8 mouse cellular contexts compared by ENCODE assay signal in the genomic region with DNA sequence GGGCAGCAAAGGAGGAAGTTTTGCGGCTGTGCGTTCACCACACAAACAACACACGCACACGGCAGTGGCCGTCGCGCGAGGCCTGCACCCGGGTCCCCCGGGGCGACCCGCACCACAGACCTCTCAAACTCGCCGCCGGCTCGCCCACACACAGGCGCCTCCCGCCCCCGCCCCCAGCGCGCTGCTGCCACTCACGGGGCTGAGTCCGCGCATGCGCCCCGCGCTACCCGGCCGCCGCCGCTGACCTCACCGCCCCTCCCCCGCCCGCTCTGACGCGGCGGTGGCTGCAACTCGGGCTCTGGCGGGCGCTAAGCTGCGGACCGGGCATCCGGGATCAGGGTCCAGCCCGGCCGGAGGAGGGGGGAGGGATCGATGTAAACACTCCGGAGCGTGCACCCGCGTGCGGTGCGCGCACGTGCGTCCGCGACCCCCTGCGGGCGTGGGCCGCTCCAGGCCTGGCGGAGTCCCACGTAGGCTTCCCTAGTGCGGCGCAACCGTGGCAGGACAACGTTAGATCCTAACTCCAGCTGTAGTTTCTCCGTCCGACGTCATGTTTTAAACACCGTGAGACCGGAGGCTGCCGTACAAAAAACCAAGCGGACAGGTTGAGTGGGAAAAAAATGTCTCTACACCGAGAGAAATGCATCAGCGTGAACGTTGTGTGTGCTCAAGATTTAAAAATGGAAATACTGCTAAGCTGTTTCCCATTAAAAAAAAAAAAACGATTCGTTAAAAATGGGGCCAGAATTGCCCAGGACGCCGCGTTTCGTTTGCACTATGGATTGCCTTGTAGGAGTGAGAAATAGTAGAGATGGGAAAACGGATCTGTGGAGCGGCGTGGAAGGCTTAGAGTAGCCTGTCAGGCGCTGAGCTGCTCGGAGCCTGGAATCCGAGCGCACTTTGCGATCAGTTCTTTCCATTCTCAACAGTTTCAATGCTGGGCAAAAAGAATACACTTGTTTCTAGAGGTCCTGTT. TPM values are rescaled to one million over a fixed set of nuclear protein-coding genes. Genes with fewer than 3 reads are reported as not detected.
DNase-seq lines count a peak whose midpoint lies in the region; ATAC-seq and TF ChIP-seq lines count a peak whose summit lies in the region.

No protein-coding gene starts in this region.

- DNase-seq in CD4-positive, CD25-positive, alpha-beta regulatory T cell, adult 2 months (ENCODE audit: low read depth, low spot score), result peak; percentile 98
- DNase-seq in fat pad, adult 2 months (ENCODE audit: extremely low read depth, low read depth, low spot score), result peak; percentile 26
- peak; percentile 97 to 98 for DNase-seq in kidney, postnatal 25 days
- peak; percentile 83 to 85 (median 85) for DNase-seq in liver, embryonic 14.5 days (ENCODE audit: low read depth in 3 of 3, low spot score in 3 of 3)
- DNase-seq in neural tube, embryonic 11.5 days (ENCODE audit: low spot score), result peak; percentile 100
- peak; percentile 98 for DNase-seq in stomach, postnatal 0 days (ENCODE audit: low spot score)

- no peak for TF ChIP-seq EP300 in liver, embryonic 14.5 days (IDR thresholded peaks at IDR 0.05; ENCODE audit: low read depth)
- no peak for TF ChIP-seq EP300 in stomach, postnatal 0 days (optimal IDR thresholded peaks at IDR 0.05)

- ATAC-seq in heart, embryonic 14.5 days (ENCODE audit: insufficient number of reproducible peaks, insufficient read depth, low FRiP score, low read depth), result peak; percentile 84
- peak; percentile 78 for ATAC-seq in liver, embryonic 14.5 days (ENCODE audit: insufficient read depth)
- peak; percentile 85 for ATAC-seq in neural tube, embryonic 11.5 days (ENCODE audit: insufficient read depth, low FRiP score, low TSS enrichment)
- ATAC-seq in stomach, postnatal 0 days (ENCODE audit: low FRiP score, low TSS enrichment), result peak; percentile 91

- peaks cover 2% of the 10 kb centered on the region; the same call in 1 of the 2 replicates for H3K4me1 ChIP-seq in brown adipose tissue, adult 24 weeks (ENCODE audit: control insufficient read depth, insufficient read depth, insufficient read length, low read length)
- H3K4me1 ChIP-seq in heart, embryonic 14.5 days (ENCODE audit: control insufficient read depth in 2 of 2, insufficient read depth in 2 of 2, low read length in 2 of 2), result peaks cover 0 to 13% of the 10 kb centered on the region in 2 experiments; a peak in 3 of 4 replicates
- peaks cover 7 to 12% of the 10 kb centered on the region in 2 experiments for H3K4me1 ChIP-seq in liver, embryonic 14.5 days (replicated peaks; ENCODE audit: control insufficient read depth in 2 of 2, insufficient read depth in 2 of 2, low read length in 1 of 2)
- H3K4me1 ChIP-seq in neural tube, embryonic 11.5 days (ENCODE audit: control insufficient read depth, insufficient read depth, low read length), result peaks cover 8% of the 10 kb centered on the region; the same call in 1 of the 2 replicates
- H3K4me1 ChIP-seq in stomach, postnatal 0 days (replicated peaks; ENCODE audit: control insufficient read depth, insufficient read depth), result no peaks in the 10 kb centered on the region

- no peak for TF ChIP-seq CTCF in liver, embryonic 14.5 days (IDR thresholded peaks at IDR 0.05; ENCODE audit: low read depth)
- peak; percentile 10; the same call in 1 of the 2 replicates for TF ChIP-seq CTCF in stomach, postnatal 0 days (IDR thresholded peaks at IDR 0.05; ENCODE audit: low read depth)

- H3K27me3 ChIP-seq in heart, embryonic 14.5 days (ENCODE audit: control insufficient read depth, insufficient read depth, low read length), result no peaks in the 10 kb centered on the region
- no peaks in the 10 kb centered on the region for H3K27me3 ChIP-seq in liver, embryonic 14.5 days (ENCODE audit: control insufficient read depth, insufficient read depth, low read length)
- H3K27me3 ChIP-seq in neural tube, embryonic 11.5 days (ENCODE audit: control insufficient read depth, insufficient read depth, low read length), result no peaks in the 10 kb centered on the region
- no peaks in the 10 kb centered on the region for H3K27me3 ChIP-seq in stomach, postnatal 0 days (ENCODE audit: control insufficient read depth, insufficient read depth, low read length)

- peak overlapping the region; percentile 79 for H3K4me2 ChIP-seq in heart, embryonic 14.5 days (ENCODE audit: low read length)
- H3K4me2 ChIP-seq in liver, embryonic 14.5 days (ENCODE audit: low read depth), result peak overlapping the region; percentile 99
- H3K4me2 ChIP-seq in neural tube, embryonic 11.5 days (ENCODE audit: low read depth), result peak overlapping the region; percentile 81
- H3K4me2 ChIP-seq in stomach, postnatal 0 days (replicated peaks; ENCODE audit: low read depth), result peak overlapping the region; percentile 69

- no peaks in the 10 kb centered on the region for H3K9me3 ChIP-seq in heart, embryonic 14.5 days (ENCODE audit: control insufficient read depth, low read length)
- no peaks in the 10 kb centered on the region for H3K9me3 ChIP-seq in liver, embryonic 14.5 days (ENCODE audit: control insufficient read depth, low read length)
- no peaks in the 10 kb centered on the region for H3K9me3 ChIP-seq in neural tube, embryonic 11.5 days (ENCODE audit: control insufficient read depth, low read length)
- H3K9me3 ChIP-seq in stomach, postnatal 0 days (ENCODE audit: control insufficient read depth, low read length), result no peaks in the 10 kb centered on the region

- peak overlapping the region; percentile 88 for H3K27ac ChIP-seq in brown adipose tissue, adult 24 weeks (replicated peaks; ENCODE audit: low read depth, low read length)
- peak overlapping the region; percentile 98 to 100 for H3K27ac ChIP-seq in heart, embryonic 14.5 days (replicated peaks in 1 of 2; ENCODE audit: control insufficient read depth in 1 of 2, insufficient read depth in 1 of 2, low read depth in 2 of 2, low read length in 2 of 2)
- peak overlapping the region; percentile 100 for H3K27ac ChIP-seq in liver, embryonic 14.5 days
- H3K27ac ChIP-seq in neural tube, embryonic 11.5 days (ENCODE audit: low read depth, low read length), result peak overlapping the region; percentile 99
- peak overlapping the region; percentile 100 for H3K27ac ChIP-seq in stomach, postnatal 0 days (replicated peaks)

- peak overlapping the region; percentile 98 for H3K4me3 ChIP-seq in brown adipose tissue, adult 24 weeks (ENCODE audit: insufficient read depth, low read depth, low read length)
- H3K4me3 ChIP-seq in heart, embryonic 14.5 days (ENCODE audit: control insufficient read depth in 1 of 2, insufficient read depth in 1 of 2, low read depth in 1 of 2, low read length in 2 of 2), result peak overlapping the region; percentile 77 to 86
- H3K4me3 ChIP-seq in liver, embryonic 14.5 days (ENCODE audit: insufficient read depth in 1 of 2, low read depth in 2 of 2, low read length in 2 of 2), result peak overlapping the region; percentile 74 to 97
- peak overlapping the region; percentile 98 for H3K4me3 ChIP-seq in neural tube, embryonic 11.5 days (ENCODE audit: low read depth, low read length)
- peak overlapping the region; percentile 77 for H3K4me3 ChIP-seq in stomach, postnatal 0 days (ENCODE audit: low read depth, low read length)

- under 1% methylated on average over 81 of the region's 90 CpGs for WGBS in heart, embryonic 14.5 days
- WGBS in liver, embryonic 14.5 days (ENCODE audit: insufficient replicate concordance), result under 1% methylated on average over 78 of the region's 90 CpGs
- WGBS in neural tube, embryonic 11.5 days, result under 1% methylated on average over 76 of the region's 90 CpGs
- WGBS in stomach, postnatal 0 days, result under 1% methylated on average over 85 of the region's 90 CpGs

- H3K9ac ChIP-seq in heart, embryonic 14.5 days (ENCODE audit: low read length), result peak overlapping the region; percentile 95
- peak overlapping the region; percentile 99 for H3K9ac ChIP-seq in liver, embryonic 14.5 days (replicated peaks)
- H3K9ac ChIP-seq in neural tube, embryonic 11.5 days (ENCODE audit: low read length), result peak overlapping the region; percentile 86
- H3K9ac ChIP-seq in stomach, postnatal 0 days (ENCODE audit: low read length), result peak overlapping the region; percentile 99

- no peaks in the 10 kb centered on the region for H3K36me3 ChIP-seq in heart, embryonic 14.5 days (ENCODE audit: control insufficient read depth, insufficient read depth, low read length)
- no peaks in the 10 kb centered on the region for H3K36me3 ChIP-seq in liver, embryonic 14.5 days (replicated peaks; ENCODE audit: control insufficient read depth, insufficient read depth, low read depth)
- H3K36me3 ChIP-seq in neural tube, embryonic 11.5 days (ENCODE audit: control insufficient read depth, insufficient read depth, low read length), result no peaks in the 10 kb centered on the region
- H3K36me3 ChIP-seq in stomach, postnatal 0 days (ENCODE audit: control insufficient read depth, insufficient read depth, low read length), result no peaks in the 10 kb centered on the region

RNA-seq across cellular contexts. Expression of a gene that starts 1.1 kb away (rescaled TPM):
- 14.7 and 15.4 TPM in 2 replicates for polyA plus RNA-seq in brown adipose tissue, adult 24 weeks (2012; ENCODE audit: insufficient read depth, insufficient read length, missing spikeins)
- 14.0 and 15.4 TPM in 2 replicates for polyA plus RNA-seq in heart, embryonic 14.5 days (2014; fragmentation: Nextera tagmentation; extraction: Ambion mirVana)
- 5.7 and 7.1 TPM in 2 replicates for polyA plus RNA-seq in liver, embryonic 14.5 days (2012; rRNA removed)
- 7.1 and 7.5 TPM in 2 replicates for polyA plus RNA-seq in liver, embryonic 14.5 days (2014; fragmentation: Nextera tagmentation; extraction: Ambion mirVana)
- 18.7 and 19.8 TPM in 2 replicates for polyA plus RNA-seq in neural tube, embryonic 11.5 days (2014; fragmentation: Nextera tagmentation; extraction: Ambion mirVana)
- polyA plus RNA-seq in stomach, postnatal 0 days (2015; fragmentation: Nextera tagmentation; extraction: Ambion mirVana), result 7.6 and 8.3 TPM in 2 replicates

RNA-seq across cellular contexts. Expression of a gene that starts 16.2 kb away (rescaled TPM):
- not detected in 2 replicates for polyA plus RNA-seq in brown adipose tissue, adult 24 weeks (2012; ENCODE audit: insufficient read depth, insufficient read length, missing spikeins)
- 0.09 TPM in 1 of 2 replicates, not detected in the other for polyA plus RNA-seq in heart, embryonic 14.5 days (2014; fragmentation: Nextera tagmentation; extraction: Ambion mirVana)
- not detected in 2 replicates for polyA plus RNA-seq in liver, embryonic 14.5 days (2012; rRNA removed)
- not detected in 2 replicates for polyA plus RNA-seq in liver, embryonic 14.5 days (2014; fragmentation: Nextera tagmentation; extraction: Ambion mirVana)
- polyA plus RNA-seq in neural tube, embryonic 11.5 days (2014; fragmentation: Nextera tagmentation; extraction: Ambion mirVana), result not detected in 2 replicates
- polyA plus RNA-seq in stomach, postnatal 0 days (2015; fragmentation: Nextera tagmentation; extraction: Ambion mirVana), result 0.05 and 0.06 TPM in 2 replicates

Comparison
In these comparisons a context has a peak if more than half of its experiments do, and no peak if none do; other contexts are left out.
1. Peak in every context shown above with its lines: DNase-seq, ATAC-seq, H3K4me3 ChIP-seq and H3K27ac ChIP-seq.
2. DNase-seq: peak in every context shown above with its lines; median percentile 100 in neural tube, embryonic 11.5 days; 98 in CD4-positive, CD25-positive, alpha-beta regulatory T cell, adult 2 months; 98 in stomach, postnatal 0 days; 98 in kidney, postnatal 25 days; 85 in liver, embryonic 14.5 days; 26 in fat pad, adult 2 months.